Mouse (Mus musculus) cerebellum, postnatal 10 days (tissue): ENCODE measurements around the gene Exoc2.

Experiments used
- DNase-seq, 2 experiments: peaks; one replicate each; pipeline ENCODE4 v3.0.0; 2021; ENCODE audit warnings: mixed read lengths in 2 of 2

Gene Exoc2

DNA sequence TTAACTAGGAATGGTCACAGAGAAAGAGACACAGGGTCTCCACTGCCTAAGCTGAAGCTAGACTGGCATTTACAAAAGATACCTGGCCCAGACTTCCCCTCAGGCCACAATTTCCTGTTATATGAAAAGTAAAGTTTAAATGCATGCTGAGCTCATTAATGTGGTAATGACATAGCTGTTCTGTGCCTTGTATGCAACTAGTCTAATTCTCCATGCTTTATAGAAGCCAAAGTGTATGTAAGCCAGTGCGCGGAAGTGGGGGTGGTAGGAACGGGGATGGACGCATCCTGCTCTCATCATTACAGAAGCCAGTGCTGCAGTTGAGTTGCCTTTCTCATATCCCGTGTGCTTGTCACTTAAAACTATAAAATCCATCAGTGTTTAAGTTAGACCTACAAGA, 156.5 kb downstream of the Exoc2 start:
- DNase-seq, result no peak

DNA sequence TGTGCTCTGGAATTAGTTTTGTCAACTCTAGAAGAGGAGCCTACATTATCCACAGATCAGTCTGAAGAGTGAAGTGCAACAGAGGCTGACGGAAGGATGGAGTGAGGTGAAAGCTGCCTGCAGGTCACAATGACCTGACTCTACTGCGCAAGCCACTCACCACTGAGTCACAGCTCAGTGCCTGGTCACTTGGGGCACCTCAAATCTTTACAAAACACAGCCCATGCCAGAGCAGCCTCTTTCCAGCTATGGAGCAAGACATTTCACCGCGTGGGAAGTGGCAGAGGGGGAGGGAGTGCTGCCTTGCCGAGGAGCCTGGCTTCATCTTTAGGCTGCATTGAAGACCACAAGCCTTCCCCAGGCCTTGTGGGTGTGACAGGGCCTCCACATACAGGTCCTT, 159.6 kb downstream of the Exoc2 start:
- DNase-seq, result no peak

DNA sequence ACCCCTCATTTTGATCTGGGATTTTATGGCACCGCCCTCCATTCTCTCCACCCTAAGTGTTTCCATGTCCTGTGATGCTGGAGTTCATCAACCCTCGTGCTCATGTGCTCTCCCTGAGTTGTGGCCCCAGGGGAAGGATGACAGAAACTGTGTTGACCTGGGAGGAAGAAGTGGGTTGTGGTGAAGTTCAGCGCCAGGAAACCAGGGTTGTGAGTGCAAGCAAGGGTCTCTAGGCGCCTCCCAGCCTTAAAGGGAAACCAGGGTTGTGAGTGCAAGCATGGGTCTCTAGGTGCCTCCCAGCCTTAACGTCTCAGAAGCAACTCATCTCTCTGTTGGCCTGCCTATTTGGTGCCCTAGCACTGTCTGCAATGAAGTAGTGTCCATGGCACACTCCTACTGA, 160.4 kb downstream of the Exoc2 start:
- DNase-seq, result no peak

DNA sequence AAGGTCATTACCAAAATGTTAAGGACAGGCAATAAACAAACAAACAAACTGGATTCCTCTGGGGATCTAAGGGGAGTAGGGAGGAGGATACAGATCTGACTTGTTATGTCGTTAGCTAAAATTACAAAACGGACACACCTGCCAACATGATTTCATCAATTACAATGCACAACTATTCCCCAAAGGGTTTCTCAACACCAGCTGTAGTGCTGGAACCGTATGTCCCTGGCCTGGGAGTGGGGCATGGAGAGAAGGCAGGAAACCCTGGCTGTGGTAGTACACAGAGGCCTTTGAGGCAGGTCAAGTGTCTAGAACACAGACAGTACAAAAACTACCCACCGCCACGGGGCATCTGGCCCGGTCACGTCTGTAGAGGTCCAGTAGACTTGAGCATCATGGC, 164.7 kb downstream of the Exoc2 start:
- DNase-seq, result peak; percentile 25 to 31

DNA sequence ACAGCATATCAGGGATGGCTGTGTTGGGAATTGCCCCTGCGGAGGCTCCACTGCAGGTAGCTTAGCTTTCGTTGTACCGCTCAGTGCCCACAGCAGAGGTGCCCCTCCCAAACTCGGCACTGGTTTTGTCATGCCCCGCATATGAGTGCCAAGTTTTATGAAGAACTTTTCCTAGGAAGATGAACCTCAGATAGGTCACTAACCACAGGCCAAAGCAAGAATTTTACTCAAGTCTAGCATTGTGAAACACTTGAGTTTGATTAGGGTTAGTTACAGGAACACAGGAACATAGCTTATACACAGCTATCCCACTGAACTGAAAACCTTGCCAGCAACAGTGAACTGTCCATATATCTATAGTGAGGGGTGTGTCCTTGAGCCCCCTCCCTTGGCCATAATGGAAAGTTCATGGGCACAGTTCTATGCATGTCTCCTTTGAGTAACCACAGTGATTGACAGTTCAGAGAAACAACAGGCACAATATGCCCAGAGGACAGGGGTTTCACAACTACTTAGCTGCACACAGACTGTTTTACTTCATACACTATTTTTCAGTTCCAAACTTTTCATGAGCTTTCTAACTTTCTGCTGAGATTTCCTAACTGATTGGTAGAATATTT, 171.4 kb downstream of the Exoc2 start:
- DNase-seq, result no peak

DNA sequence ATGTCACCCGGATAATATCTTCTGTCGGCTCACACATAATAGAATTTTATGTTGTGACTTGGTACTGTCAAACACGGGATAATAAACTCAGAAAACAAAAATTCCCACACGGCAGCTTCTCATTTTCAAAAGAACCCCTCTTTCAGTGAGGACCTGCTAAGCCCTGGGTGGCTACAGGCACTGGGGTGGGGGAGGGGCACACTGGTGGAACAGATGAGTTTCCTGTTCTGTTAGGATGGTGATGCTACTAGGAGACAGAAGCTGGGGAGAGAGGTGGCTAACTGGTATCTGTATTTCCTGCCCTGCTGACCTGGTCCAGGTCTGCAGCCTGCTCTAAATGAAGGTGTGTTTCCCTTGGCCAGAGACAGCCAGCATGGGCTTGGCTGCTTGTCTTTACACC, 172.0 kb downstream of the Exoc2 start:
- peak in 1 of 2 experiments; percentile 21 for DNase-seq

DNA sequence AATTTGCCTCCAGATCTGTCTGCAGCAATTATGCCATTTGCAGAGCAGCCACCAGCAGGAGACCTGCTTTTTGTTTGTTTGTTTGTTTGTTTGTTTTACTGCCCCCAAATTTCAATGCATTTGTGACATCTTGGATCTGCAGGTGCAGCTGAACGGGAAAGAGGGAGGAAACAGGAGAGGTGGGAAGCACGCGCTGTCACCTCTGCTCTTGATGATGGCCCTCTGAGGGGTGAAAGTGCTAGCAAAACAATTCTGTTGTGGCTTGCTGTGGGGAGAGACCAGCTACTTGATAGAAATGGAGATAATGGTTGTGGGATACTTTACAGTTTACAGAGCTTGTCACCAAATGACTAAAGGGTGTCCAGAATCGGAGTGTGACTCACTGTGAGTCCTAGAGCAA, 177.9 kb downstream of the Exoc2 start:
- DNase-seq, result no peak

DNA sequence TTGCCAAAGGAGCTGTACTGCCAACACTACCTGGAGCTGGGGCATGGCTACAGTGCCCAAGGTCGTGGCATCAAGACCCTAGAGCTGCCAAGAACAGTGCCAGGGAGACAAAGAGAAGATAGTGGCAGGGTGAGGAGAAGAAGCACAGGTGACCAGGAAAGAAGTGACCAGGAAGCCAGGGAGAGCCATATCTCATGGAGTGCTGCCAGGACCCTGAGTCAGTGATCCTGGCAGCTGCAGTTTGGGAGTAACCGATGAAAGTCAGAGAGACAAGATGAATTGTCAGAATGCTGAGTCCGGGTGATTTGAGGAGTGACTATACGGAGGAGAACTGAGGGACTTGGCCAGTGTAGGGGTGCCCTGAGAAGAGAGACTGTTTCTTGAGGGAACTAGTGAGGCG, 180.3 kb downstream of the Exoc2 start:
- DNase-seq, result peak; percentile 16 to 19

DNA sequence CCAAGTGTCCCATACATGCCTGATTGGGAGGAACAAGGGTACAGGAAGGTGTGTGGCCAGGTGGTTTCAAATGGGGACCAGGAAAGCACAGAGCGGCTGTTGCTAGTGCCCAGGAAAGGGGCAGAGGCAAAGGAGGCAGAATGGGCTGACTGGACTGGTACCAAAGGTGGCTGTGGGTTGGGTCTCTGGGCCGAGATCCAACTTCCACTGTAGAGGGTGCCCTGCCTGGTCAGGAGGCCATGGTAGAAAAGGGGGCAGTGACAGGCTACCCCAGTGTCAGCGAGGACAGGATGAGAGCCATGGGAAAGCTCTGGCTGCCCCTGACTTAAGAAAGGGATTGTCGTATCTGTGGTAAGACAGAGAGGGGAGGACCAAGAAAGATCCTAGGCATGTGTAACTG, 180.7 kb downstream of the Exoc2 start:
- peak in 1 of 2 experiments; percentile 17 for DNase-seq

DNA sequence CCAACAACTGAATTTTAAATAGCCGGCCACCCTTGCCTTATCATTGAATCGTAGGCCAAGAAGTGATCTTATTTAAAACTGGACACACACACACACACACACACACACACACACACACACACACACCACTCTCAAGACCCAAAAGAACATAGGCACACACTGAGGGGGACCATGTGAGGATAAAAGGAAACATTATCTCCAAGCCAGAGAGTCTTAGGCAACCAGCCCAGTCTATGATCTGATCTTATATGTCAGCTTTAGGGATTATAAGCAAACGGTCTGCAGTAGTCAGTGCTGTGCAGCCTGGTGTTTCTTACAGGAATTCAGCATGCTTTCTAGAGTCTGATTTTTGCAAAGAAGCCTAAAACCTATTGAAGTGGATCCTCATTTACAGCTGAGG, 181.2 kb downstream of the Exoc2 start:
- DNase-seq, result no peak

DNA sequence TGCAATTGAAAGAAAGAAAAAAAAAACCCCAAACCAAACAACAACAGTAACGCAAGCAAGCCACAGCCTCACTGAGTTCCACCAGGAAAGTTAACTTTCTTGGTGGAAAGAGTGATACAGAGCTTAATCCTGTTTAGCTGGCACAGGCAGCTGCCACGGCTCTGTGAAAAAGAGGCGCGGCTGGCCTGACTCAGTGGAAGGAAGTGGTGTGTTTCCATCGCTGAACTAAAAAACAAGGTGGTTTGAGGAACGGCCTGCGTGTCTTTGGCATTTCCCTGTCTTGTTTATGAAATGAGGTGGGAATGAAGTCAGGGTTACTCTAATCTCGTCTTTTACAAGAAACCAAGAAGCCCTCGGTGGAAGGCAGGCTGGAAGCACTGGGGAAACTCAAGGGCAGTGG, 181.6 kb downstream of the Exoc2 start:
- no peak for DNase-seq

DNA sequence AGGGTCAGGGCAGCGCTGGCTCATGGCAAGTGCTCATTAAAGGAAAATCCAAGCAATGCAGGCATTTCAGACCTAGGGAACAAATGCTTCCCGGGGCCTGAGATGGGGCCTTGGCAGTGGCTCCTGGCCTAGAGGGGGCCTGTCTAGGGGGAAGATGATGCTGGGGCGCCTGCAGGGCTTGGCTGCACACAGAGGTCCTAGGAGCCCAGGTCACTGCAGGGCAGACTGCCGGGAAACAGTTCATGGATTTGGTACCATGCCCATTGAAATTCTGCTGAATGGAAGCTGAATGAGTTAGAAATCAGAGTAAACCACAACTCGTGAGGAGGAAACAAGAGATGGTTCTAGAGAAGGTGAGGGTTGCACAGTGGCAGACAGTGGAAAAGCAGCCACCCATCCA, 183.9 kb downstream of the Exoc2 start:
- DNase-seq, result no peak

DNA sequence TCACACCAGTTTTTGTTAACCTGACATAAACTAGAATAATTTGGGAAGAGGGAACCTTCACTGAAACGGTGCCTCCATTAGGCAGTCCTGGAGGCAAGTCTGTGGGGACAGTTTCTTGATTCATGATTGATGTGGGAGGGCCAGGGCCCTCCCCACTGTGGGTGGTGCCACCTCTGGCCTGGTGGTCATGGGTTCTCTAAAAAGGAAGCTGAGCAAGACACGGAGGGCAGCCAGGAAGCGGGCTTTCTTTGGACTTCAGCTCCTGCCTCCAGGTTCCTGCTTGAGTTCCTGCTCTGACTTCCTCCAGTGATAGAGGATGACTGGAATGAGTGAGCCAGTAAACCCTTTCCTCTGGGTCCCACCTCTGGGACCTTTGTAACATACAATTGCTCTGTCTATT, 185.5 kb downstream of the Exoc2 start:
- no peak for DNase-seq

DNA sequence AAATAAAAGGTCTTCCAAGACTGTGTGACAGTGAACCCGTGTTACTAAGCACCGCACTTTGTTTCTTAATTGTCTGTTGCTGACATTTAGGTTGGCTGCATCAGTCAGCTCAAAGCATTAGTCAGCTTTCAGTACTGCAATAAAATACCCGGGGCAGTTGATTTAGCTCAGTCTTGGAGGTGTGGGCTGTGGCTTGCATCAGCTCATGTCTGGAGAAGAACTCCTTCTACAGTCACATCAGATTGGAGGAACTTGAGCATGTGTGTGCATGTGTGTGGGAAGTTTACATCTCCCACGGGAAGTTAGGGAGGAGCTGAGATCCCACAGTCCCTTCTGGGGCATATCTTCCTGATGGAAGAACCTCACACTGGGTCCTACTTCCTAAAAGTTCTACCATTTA, 185.9 kb downstream of the Exoc2 start:
- no peak for DNase-seq

DNA sequence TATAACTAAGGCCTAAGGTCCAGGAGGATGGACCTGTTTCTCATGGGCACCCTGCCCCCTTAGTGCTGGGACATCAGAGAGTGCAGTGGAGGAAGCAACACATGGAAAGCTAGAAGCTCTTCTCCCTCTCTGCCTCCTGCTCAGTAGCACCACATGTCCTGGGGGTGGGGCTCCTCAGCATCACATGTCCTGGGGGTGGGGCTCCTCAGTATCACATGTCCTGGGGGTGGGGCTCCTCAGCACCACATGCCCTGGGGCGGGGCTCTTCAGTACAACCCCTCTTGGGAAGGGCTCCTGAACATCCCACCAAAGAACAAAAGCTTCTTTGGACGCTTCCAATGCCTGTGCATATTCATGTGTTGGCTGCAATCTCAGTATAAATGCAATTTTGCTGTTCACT, 186.3 kb downstream of the Exoc2 start:
- no peak for DNase-seq

DNA sequence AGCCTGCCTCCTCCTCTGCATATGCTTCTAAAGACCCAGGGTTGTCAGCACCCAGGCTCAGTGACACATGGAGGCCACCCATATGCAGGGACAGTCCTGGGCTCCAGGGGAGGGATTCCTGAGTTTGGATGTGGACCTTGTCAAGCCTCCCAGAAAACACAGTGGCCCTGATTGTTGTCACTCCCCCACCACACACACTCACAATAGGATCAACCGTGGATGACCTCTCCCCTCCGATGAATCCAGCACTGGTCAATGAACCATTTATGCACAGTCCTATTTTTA, 186.9 kb downstream of the Exoc2 start:
- DNase-seq, result no peak

DNA sequence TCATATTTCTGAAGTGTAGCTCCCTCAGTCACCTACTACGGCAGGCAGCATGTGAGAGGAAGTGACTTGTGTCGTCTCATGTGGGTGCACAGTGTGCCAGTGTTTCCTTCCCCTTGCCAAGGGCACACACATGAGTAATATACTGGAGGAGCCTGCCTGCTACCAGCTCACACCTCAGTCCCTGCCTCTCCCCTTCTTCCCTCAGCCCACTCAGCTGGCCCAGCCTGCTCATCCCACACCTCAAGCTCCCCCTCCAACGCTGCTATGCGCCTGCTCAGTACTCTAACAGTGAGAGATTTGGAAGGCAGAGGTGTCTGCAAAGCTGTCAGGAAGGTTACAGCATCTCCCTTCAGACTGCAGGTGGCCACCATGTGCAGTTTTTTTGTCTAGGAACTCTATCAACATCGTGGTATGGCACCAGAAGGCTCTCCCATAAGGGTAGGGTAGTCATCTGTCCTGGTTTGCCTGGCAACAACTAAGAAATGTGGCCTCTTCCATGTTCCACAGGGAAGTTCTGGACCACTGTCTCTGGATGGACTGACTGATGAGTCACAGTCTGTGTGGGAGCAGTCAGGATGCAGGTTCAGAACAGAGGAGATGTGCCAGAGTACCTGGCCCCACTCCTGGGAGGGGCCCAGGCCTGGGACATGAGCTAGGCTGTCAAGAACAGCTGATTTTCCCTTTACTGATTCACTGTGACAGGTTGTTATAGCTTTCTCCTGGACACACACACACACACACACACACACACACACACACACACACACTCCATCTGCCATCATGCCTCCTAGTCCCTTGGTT, 187.5 kb downstream of the Exoc2 start:
- peak; percentile 61 to 66 for DNase-seq

DNA sequence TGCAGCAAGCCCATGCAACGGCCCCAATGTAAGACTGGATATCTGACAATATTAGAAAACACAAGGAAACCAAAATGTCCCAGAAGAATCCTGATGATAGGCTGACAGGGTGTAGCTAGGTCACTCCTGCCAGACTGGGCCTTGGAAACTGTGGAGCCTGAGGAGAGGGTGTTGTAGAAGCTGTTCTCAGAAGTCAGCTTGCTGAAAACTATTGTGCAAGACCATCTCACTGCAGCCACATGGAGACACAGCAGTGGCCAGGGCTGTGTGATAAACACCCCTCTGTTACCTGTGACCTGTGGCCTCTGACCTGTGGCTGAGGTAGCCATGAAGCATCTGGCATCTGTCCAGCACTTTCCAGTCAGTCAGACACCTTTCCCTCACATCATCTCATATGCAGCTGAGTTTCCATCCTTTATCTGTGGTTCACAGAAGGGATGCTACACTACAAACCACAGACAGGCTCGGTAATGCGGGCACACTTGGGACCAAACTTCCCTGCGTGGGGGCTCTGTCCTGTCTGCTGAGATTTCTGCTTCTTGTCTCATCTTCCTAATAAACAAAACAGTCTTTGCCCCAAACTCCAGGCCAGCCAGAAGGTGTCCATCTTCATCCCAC, 188.4 kb downstream of the Exoc2 start:
- no peak for DNase-seq

DNA sequence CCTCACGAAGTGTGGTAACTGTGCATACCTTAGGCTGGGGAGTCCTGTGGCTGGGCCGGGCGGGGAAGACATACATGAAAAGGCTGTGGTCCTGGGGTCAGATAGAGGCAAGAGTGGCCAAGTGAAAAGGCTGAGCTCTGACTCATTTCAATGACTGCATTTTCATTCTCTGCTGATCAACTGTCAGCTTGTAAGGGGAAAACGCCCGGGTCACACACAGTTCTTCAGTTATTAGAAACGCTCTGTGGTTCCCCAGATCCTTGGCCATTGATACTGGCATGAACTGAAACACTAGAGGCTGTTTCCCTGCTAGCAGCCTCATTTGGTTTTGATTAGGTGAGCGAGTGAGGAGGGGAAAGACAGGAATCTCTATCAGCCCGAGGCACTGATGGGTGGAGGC, 191.5 kb downstream of the Exoc2 start:
- no peak for DNase-seq

DNA sequence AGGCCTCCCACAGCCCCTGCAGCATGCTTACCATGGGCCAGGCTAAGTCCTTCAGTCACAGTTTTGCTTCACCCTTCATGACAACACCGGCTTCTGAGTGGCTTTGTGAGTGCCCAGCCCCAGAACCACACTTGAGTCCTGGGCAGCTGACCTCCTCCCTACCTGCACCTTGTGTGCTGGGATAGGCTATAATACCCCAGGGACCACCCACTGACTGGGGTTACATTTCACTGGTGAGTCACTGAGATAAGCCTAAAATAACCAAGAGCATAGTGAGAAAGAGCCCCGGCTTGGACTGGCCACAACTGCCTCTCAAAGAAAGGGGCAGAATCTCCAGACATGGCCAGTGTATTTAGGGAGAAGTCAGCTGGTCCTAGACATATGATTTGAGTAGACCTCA, 192.0 kb downstream of the Exoc2 start:
- DNase-seq, result no peak

DNA sequence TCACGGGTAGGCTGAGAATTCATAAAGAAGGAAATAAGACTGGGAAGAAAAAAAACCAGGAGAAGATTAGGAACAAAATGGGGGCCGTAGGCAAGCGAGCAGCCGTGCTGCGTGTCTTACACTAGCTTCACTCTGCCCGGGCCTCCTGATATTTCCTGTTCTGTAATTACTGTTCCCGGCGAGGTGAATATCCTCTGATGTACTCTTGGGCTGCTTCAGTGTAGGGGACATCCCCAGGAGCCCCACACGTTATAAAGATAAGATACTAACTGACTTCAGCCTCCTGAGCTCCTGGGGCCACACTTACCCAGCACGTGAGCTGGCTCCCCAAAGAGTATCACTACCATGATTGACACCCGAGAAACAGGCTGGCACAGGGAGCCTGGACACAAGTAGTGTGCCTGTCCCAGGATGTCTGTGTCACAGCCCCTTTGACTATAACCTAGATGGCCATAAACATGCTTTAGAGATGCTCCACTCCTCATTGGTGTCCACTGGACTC, 196.2 kb downstream of the Exoc2 start:
- no peak for DNase-seq

DNA sequence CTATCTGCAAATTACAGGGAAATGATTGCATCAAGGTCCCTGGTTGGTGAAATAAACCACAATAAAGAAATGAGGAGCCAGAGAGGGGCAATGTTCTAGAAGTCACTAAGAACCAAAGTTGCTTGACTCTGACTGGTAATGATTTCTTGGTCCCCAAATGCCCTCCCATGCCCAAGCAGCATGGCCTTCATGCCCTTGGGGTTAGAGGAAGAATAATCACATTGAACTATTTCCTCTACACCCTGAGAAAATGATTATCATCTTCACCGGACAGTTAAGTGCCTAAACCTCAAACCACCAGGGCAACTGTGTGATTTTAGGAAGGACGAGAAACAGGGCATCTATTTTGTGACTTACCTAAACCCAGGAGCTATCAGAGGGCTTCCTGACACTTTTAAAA, 197.9 kb downstream of the Exoc2 start:
- DNase-seq, result no peak

DNA sequence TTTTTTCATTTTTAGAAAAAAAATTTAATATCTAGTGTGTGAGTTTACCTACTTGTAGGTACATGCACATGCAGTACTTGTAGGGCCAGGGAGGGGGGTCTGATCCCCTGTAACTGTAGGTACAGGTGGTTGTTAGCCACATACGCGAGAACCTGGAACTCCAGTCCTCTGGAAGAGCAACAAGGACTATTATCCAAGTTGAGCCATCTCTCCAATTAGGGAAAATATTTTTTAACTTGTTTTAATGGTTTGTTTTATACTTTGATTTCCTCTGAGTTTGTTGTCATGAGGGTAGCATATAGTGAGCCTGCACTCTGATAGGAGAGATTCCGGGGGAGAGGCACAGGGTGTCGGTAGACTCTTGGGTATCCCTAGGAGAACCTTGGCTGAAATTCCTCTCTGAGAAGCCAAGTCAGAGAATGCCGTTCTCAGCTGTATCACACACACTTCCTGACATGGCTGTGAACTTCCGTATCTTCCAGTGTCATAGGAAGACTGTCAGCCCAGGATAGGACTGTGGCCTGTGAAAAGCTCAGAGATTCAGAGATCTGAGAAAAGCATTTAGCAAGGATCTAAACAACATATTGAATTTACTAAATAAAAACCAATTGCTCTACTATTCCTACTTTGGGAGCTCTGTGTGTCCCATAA, 206.3 kb downstream of the Exoc2 start:
- no peak for DNase-seq
